Mouse (Mus musculus) ES-Bruce4 (cell line): Measurements from ENCODE around the gene Cirbp.

Source experiments
- CTCF ChIP-seq: IDR thresholded peaks from one replicate; pipeline ENCODE4 v1.8.1; 2011; ENCODE audit warnings: low read depth, low read length
- EP300 ChIP-seq: IDR thresholded peaks from 2 replicates; pipeline ENCODE4 v1.6.1; 2011; ENCODE audit warnings: low read depth, low read length; ENCODE audit not compliant: insufficient read depth
- POLR2A ChIP-seq: IDR thresholded peaks from one replicate; pipeline ENCODE4 v1.8.1; 2011; ENCODE audit warnings: low read length; ENCODE audit not compliant: insufficient read depth

DNA sequence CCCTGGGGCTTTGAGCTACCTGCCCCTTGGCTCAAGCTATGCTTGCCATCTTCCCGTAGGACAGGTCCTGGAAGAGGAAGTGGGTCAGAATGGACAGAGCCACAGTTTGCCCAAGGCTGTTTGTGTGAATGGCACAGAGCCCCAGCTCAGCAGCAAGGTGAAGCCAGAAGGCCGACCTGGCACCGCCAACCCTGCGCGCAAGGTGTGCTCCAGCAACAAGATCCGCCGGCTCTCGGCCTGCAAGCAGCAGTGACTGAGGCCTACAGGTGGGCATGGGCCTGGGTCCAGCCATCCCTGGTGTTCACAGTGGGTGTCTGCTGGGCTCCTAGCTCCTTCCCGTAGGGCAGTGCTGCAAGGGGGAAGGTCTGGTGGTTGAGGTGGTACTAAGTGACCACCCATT, 35.9 kb upstream of the Cirbp start:
- TF ChIP-seq POLR2A (no peak), EP300 (no peak), CTCF (no peak)
